Mouse (Mus musculus) Patski (cell line): Measurements from ENCODE around the gene Myo1d. TPM values are rescaled to one million over a fixed set of nuclear protein-coding genes. Genes with fewer than 3 reads are reported as not detected.

Experiments used
- ATAC-seq: fragments of 100-300 bp; one replicate; pipeline ENCODE4 v1.8.0; 2021
- CTCF ChIA-PET: fragments of 350-600 bp; sonication (Branson Sonifier 250); formaldehyde crosslinking; loops from one replicate; lab custom pipeline; 2022; ENCODE audit warnings: inconsistent platforms; lab: Charles Lee
- POLR2A ChIA-PET: fragments of 350-600 bp; sonication (Branson Sonifier 250); formaldehyde crosslinking; loops from one replicate; lab custom pipeline; 2022; ENCODE audit warnings: antibody characterized with exemption, inconsistent platforms; lab: Charles Lee
- DNase-seq: peaks from one replicate; pipeline ENCODE4 v3.0.0-alpha.2; 2011; ENCODE audit warnings: low read depth, low spot score
- H3K27me3 ChIP-seq: fragments of 371-371 bp; one replicate; pipeline ENCODE4 v1.5.1; 2021
- CTCF ChIP-seq: fragments of 100-300 bp; IDR thresholded peaks from one replicate; pipeline ENCODE4 v1.5.1; 2021
- in situ Hi-C: fragments of 300-500 bp; cut with MboI; formaldehyde crosslinking; loops from 3 replicates; pipeline ENCODE4 v1.11.1; 2018; ENCODE audit warnings: low pct_unique_long_range_greater_than_20kb, mixed read lengths
- polyA plus RNA-seq: library from polyadenylated mRNA; unstranded; gene quantifications from one replicate; pipeline ENCODE4 v1.2.3, GENCODE M21; 2021

Gene Myo1d
- polyA plus RNA-seq, 1 experiment from 2014 or later: 36.9 TPM

DNA sequence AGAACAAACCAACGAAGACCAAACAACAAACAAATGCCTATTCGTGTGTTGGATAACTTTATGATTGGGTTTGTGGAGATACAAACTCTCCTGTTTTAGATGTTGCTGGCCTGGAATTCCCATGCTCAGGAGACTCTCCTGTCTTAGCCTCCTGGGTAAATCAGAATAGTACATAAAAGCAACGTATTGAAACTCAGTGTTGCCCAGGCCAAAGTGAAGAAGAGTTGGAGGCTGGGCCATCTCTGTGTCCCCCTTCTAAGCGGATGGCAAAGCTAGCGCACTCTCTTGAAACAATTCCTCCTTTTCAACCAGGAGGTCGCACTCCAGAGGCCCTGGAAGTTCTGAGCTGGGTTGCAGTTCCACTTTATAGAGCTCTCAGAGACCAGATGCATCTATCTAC, 276.5 kb downstream of the Myo1d start:
- CTCF ChIA-PET: interaction anchor here (0.9 kb wide), 1 partner anchor 20 kb away, joined by 3 read pairs; no protein-coding TSS in a partner anchor

DNA sequence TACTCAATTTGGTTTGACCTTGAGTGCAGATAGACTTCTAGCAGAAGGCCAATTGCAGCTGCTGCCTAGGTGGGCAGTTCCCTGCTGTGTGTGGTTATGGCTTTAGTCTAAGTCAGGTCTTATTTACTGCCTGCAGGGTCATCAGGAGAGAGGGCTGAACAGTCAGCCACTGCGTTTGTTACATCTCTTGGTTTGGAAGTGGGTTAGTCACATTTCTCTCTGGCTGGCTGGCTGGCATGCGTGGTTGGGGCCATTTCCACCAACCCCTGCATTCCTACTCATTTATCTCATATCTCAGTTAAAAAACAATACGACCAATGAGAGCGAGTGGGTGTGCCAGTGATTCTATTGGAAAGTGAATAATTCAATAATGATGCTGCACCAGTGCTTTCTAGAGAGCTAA, 280.3 kb downstream of the Myo1d start:
- in situ Hi-C loops: no loop called here
- no peak for DNase-seq
- H3K27me3 ChIP-seq: no peaks in the 10 kb centered on the region
- POLR2A ChIA-PET: no interaction called here
- TF ChIP-seq CTCF: no peak
- CTCF ChIA-PET: no interaction called here
- peak; percentile 80 for ATAC-seq

More for the DNA sequence above, 276.5 kb downstream of the Myo1d start:
- in situ Hi-C loops: no loop called here
- ATAC-seq: no peak
- POLR2A ChIA-PET: no interaction called here
- TF ChIP-seq CTCF: no peak
- no peak for DNase-seq
- no peaks in the 10 kb centered on the region for H3K27me3 ChIP-seq

DNA sequence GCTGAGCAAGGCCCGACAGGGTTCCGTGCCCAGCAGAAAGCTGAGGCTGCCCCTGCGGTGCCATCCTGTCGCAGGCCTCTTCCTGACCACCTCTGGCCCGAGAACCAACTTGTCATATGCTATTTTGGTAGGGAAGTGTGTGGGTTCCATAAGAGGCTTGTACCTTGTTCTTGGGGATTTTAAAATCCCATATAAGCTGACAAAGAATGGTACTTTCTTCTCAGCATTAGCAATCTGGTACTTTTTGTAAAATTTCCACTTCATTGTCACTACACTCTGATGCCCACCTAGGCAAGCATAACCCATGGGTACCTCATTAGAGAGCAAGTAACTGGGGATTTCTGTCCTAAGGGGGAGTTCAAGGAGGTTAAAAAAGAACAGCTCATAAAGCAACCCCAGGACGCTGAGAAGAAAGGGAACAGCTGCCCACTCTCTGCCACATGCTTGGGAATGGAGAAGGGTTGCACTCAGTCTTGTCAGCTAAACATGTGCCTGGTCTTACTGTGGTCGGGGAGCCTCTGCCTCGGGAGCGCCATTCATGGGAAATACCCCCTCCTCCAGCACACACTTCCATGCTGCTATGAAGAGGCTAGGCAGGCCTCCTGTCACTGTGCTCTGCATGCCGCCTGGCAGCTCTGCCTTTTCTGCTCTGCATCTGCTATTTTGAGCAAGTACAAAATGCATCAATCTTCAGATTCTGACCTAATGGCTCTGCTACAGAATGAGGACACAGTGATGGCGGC, 281.3 kb downstream of the Myo1d start:
- CTCF ChIA-PET: no interaction called here
- no peak for ATAC-seq
- DNase-seq: no peak
- no peaks in the 10 kb centered on the region for H3K27me3 ChIP-seq
- in situ Hi-C loops: no loop called here
- no peak for TF ChIP-seq CTCF
- POLR2A ChIA-PET: interaction anchor here (0.6 kb wide), 1 partner anchor 31 kb away, joined by 3 read pairs; no protein-coding TSS in a partner anchor

DNA sequence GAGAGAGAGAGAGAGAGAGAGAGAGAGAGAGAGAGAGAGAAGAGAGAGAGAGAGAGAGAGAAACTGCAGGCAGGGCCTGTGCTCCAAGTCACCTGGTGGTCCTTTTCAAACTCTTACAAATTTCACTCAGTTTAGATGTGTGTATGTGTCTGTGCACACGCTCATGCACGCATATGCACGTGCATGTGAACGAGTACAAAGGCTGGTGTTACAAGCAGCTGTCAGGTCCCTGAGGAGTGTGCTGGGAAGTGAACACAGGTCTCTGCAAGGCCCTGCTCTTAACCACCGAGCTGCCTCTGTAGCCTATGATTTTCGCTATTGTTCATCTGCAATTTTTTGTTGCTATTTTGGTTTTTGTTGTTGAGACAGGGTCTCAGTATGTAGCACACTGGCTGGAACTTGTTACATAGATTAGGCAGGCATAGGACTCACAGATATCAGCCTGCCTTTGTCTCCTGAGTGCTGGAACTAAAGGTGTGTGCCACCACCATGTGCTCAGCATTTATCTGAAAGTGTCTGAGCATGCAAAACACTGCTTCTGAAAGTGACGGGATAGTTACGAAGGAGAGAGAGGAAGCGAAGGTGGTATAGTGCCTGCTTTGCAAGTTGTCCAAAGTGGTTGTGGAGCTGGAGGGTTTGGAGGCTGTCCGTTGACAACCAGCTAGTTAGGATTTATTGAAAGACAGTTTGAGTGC, 282.5 kb downstream of the Myo1d start:
- ATAC-seq (no peak), DNase-seq (no peak)
- POLR2A ChIA-PET: interaction anchor here (0.6 to 1.0 kb wide), 2 partner anchors 31 to 186 kb away, joined by 6 to 12 read pairs; no protein-coding TSS in a partner anchor
- CTCF ChIA-PET: interaction anchor here (0.9 kb wide), 1 partner anchor 31 kb away, joined by 3 read pairs; no protein-coding TSS in a partner anchor
- in situ Hi-C loops: no loop called here
- H3K27me3 ChIP-seq: no peaks in the 10 kb centered on the region
- no peak for TF ChIP-seq CTCF

DNA sequence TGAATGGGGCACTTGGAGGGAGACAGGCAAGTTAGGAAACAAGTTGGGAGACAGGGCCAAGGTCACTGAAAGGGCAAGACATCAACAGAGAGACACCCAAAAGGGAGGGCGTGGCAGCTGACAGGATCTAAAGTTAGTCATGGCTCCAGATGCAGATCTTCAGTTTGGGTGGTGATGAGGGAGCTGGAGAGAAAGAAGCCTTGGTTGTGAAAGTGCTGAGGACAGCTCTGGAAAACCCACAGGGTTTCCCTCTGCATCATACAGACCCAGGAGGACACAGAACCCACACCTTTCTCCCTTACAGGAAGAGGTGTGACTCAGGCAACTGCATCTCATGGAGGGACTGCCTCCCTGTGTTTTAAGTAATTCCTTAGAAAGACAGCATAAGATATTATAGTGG, 283.2 kb downstream of the Myo1d start:
- H3K27me3 ChIP-seq: no peaks in the 10 kb centered on the region

DNA sequence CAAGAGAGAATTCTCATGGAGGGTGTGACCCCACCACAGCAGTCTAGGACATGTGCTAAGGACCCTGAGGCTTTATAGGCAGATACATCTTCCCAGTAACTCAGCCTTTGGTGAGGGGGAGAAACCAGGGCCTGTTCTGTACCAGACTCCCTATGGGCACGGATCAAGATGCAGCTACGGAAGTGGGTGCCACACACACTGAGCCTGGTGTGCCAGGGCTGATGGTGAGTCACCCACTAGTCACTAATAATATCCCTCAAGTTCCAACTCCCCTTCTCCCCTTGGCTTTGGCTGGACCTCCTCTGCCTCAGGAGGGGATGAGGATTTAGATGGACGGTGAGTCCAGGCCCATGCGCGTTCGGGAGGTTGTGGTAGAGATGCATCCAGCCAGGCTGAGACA, 283.9 kb downstream of the Myo1d start:
- POLR2A ChIA-PET: no interaction called here
- no peak for DNase-seq
- CTCF ChIA-PET: no interaction called here
- in situ Hi-C loops: no loop called here
- TF ChIP-seq CTCF: no peak
- no peak for ATAC-seq
- H3K27me3 ChIP-seq: no peaks in the 10 kb centered on the region

More for the DNA sequence above, 283.2 kb downstream of the Myo1d start:
- TF ChIP-seq CTCF: no peak
- DNase-seq (no peak), ATAC-seq (no peak)
- CTCF ChIA-PET: no interaction called here
- POLR2A ChIA-PET: interaction anchor here (0.6 kb wide), 1 partner anchor 185 kb away, joined by 6 read pairs; no protein-coding TSS in a partner anchor
- in situ Hi-C loops: no loop called here

DNA sequence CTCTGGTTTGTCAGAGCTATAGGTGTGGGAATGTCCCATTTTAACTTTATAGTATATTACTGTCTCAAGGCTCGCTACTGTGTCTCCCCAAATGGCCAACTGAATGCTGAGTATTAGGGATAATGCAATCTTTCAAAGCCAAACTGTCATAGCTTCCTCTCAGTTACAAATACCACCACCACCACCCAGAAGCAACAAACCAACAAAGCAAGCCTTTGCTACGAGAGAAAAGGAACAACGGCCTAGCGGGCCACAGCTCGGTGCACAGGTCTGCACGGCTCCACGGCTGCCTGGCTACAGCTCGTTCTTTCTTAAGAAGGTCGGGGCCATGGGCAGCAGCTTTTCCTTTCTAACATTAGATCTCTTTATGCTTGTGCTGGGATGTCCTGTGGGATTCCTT, 285.0 kb downstream of the Myo1d start:
- TF ChIP-seq CTCF: no peak
- no peak for DNase-seq
- ChIA-PET POLR2A (no interaction called here), CTCF (interaction anchor here (1.0 kb wide), 1 partner anchor 17 kb away, joined by 3 read pairs; no protein-coding TSS in a partner anchor)
- in situ Hi-C loops: no loop called here
- no peak for ATAC-seq
- no peaks in the 10 kb centered on the region for H3K27me3 ChIP-seq

DNA sequence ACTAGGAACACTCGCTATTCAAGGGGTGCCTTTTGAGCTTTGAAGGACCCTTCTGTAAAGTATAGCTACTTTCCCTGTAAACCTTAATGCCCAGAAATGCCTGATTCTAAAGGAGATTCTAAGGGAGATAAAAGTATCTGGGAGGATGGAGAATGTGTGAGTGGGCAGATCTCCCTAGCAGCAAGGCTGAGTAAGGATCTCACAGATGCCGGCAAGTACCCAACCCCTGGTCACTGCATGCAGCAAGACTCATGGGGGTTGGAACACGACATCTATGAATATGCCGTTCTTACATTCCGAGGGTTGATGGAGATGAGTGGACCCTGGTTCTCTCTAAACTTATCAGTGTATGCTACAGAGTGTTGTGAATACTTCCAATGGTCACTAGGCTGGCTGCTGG, 286.6 kb downstream of the Myo1d start:
- no peak for ATAC-seq
- POLR2A ChIA-PET: no interaction called here
- no peak for TF ChIP-seq CTCF
- in situ Hi-C loops: no loop called here
- DNase-seq: no peak
- CTCF ChIA-PET: no interaction called here
- H3K27me3 ChIP-seq: no peaks in the 10 kb centered on the region

DNA sequence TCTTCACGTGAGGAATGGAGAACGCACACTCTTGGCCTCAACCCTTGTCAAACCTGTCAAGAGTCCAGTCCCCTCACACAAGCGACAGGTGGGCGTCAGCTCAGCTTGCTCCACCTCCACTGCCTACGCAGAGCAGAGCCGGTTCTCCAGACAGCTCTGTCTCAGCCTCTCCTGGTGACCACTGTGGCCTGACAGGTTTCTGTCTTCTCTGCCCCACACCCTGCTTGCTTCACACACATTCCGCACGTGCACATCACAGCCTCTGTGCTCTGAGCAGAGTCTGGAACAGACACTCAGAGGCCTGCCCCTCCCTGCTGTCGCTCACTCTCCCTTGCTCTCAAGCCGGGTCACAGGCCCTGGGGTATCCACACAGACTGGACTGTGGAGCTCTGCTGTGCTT, 289.0 kb downstream of the Myo1d start:
- no peak for DNase-seq
- ChIA-PET CTCF (no interaction called here), POLR2A (no interaction called here)
- TF ChIP-seq CTCF: no peak
- in situ Hi-C loops: no loop called here
- ATAC-seq: peak; percentile 37
- no peaks in the 10 kb centered on the region for H3K27me3 ChIP-seq

DNA sequence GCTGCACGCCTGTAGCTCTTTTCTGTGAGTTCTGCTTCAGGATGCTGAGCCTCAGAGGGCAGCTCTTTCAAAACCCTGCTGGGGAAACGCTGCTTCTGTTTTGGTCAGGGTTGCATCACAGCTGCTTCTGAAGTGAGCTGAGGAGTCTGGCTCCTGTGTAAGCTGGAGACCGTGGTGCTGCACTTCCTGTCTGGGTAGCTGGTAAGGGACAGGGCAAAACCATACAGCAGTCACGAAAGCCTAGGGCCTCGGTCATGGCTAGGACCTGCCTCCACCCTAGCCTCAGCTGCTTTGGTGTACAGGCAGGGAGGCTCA, 290.0 kb downstream of the Myo1d start:
- no peak for DNase-seq
- in situ Hi-C loops: no loop called here
- no peak for TF ChIP-seq CTCF
- CTCF ChIA-PET: no interaction called here
- ATAC-seq: peak; percentile 31
- no peaks in the 10 kb centered on the region for H3K27me3 ChIP-seq
- POLR2A ChIA-PET: no interaction called here
